Mouse (Mus musculus) urinary bladder, postnatal 25 days (tissue): ENCODE data around the gene Ppp1r12b.

Experiments used
- DNase-seq: peaks from one replicate; pipeline ENCODE4 v3.0.0; 2022; ENCODE audit warnings: low spot score

Gene Ppp1r12b

DNA sequence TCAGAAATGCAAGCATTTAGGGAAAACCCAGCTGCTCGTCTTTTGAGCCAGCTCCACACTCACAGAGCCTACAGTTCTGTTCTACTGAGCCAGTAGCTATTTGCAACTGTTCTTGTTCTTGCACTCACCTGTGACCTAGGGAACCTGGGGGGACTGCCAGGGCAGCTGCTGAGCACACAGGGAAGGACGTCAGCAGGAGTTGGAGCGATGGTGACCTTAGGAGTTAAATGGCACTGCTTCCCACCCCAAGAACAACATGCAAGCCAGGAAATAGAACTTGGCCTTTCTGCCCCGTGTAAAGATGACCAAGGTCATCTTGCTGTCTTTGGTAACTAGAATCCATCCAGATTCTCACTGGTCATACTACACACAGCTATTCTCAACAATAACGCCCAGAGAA lies 195.1 kb downstream of the Ppp1r12b start:
- no peak for DNase-seq

DNA sequence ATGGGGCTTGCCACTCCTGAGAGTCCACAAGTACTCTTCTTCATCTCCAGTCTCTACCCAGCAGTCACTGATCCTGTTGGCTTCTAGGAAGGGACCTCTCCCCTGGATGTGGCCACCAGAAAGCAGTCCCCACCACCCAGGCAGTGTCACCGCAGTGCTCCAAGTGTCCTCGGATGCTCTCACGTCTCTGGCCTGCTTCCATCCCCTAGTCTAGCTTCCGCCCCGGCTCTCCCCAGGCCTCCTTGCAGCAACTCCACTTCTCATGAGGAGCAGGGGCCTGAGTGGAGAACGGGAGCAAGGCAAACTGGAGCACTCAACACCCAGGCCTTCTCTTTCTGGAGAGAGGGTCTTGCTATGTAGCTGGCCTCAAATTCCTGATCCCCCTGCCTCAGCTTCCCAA lies 196.6 kb downstream of the Ppp1r12b start:
- DNase-seq = no peak

DNA sequence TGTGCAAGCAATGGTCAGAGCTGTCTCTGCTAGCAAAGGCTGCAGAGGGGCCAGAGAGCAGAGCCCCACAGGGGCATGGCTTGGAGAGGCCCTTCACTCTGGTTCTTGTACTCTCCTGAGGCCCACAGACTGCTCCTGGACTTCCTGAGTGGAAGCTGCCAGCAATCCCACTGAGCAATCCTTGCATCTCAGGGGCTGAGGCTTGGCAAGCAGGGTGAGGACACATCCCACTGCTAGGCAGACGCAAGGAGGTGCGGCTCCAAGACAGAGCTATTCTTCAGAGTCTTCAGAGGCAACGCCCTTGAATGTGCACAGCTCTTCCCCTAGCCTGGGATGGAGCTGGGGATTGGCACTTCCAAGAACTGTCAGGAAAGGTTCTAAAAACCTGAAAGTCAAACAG lies 198.5 kb downstream of the Ppp1r12b start:
- DNase-seq = no peak

DNA sequence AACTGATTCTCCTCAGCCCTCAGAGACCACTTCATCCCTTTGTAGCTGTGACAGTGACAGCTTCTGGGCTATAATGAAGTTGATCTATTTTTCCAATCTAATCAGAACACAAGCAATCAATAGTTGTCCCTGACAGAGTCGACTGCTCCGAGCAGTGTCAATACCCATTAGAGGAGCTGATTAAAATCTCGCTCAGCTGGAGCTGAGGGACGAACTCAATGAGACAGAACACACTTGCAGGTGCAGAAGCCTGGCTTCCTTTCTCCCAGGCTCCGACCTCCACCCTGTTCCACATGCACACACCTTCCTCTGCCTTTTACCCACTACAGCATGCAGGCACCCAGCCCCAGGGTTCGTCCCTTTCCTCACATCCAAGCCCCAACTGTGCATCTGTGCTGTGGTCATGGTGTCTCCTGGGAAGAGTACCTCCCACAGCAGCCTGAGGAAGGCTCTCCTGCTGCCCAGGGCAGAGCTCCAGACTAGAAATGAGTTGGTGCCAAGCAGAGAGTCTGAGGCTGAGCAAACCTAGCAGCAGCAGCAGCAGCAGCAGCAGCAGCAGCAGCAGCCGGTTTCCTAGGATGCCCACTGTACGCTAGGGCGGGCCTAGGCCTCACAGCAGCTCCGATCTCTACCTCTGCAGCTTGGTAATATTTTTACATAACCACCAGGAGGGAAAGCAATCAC lies 199.4 kb downstream of the Ppp1r12b start:
- DNase-seq = no peak

DNA sequence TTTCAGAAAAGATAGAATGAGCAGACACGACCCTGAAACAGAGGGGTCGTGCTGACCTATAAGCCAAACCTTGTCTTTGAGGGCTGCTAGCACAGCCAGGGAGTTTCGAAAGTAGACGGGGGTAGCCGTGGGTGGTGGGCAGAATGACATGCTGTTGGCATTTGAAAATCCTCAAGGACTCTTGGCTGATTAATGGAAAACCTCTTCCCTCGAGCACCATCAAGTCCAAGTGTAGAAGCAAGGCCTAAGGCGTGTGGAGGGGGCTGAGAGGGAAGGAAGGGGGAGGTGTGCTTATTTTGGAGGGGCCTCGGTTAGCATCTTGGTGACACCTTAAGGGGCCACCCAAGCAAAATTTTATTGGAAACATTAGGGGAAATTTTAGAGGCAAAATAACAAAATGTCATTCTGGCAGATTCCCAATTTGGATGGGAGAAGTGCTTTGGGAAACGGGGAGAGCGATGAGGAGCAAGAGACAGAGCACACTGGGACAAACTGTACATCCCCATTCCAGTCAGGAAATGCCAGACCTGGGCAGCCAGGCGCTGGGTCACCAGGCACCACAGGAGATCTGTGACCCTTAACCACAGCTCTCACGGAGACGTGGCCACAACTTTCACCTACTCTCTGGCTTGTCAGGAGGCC lies 200.1 kb downstream of the Ppp1r12b start:
- no peak for DNase-seq

DNA sequence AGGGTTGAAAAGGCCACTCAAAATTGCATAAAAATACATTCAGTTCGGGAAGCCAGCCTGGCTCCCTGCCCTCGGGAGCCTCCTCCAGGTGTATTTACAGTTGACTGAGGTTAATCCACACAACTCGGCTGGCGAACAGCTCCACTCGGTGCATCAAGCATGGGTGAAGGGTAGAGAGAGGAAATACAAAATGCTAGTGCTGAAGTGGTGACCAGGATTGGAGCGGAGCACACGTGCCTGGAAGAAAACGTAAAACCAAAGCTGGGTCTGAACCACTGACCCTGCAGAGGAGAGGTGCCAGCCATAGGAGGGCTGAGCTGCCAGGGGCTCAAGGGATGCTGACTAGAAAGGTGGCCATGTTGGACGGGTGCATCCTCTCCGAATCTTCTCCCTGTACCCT lies 200.9 kb downstream of the Ppp1r12b start:
- DNase-seq = no peak

DNA sequence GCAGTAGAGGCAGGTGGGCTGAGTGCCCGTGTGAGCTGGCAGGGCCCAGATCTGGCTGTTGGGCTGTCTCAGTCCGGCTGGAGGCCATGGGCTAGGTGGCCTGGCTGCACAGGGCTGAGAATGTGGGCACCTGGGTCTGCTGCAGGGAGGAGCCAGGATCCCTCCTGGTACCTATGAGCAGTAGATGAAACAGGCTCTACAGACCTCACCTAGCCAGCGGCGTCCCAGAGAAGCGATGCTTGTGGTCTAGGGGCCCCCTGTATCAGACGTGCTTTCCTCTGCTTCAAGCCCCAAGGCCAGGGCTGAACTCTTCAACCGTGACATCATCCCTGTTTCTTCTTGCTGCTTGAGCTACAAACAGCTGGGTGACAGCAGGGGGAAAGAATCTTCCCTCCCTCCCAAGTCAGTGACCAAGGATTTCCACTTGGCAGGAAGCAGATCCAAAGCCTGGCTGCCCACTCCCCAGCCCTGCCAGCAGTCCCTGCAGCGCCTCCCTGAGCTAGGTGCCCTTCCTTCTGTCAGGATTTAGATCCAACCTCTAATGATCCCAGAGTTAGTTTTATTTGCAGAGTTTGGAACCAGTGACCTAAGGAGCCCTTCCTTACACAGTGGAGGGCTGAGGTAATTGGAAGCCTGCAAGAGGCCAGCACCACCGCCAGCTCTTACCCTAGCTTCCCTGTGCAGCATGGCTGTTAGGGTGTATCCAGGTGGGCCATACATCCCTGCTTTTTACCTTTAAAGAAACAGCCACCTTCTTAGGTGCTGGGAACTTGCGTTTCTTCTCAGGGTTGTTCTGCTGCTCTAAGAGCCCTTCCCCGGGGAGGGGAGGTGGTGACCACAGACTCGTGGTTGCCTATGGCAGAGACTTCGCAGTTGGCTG lies 201.8 kb downstream of the Ppp1r12b start:
- DNase-seq = no peak

DNA sequence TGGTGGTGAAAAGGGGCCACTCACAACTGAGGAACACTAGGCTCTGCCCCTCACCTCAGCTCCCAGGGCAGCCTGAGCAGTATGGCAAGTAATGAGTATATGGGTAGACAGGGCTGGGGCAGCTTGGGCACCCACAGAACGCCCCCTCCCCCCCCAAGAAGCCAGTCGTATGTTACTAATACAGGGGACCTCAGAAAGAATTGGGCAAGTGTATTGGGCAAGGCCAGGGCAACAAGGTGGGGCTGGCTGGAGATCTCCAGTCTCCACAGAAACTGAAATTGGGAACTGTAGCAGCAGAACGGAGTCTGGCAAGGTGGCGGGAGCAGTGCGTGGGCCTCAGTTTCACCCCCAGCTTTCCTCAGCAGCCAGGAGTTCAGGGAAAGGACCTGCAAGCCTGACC lies 203.3 kb downstream of the Ppp1r12b start:
- DNase-seq = no peak

DNA sequence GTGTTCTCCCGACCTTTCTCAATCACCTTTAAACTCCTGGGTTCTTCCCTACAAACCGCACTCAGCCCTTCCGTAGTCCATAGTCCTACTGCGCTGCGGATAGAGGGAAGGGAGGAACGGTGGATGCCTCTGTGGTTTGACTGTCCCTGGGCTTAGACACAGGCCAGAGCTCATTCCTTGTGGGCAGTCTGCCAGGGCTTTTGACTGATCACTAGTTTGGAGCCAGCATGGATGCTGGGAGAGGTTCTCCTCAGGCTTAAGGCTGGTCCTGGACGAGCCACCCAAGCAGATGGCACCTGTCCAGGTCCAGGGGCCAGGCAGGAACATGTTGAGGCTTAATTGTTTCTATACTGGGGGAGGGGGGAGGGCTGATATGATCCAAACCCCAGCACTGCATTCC lies 205.9 kb downstream of the Ppp1r12b start:
- no peak for DNase-seq

DNA sequence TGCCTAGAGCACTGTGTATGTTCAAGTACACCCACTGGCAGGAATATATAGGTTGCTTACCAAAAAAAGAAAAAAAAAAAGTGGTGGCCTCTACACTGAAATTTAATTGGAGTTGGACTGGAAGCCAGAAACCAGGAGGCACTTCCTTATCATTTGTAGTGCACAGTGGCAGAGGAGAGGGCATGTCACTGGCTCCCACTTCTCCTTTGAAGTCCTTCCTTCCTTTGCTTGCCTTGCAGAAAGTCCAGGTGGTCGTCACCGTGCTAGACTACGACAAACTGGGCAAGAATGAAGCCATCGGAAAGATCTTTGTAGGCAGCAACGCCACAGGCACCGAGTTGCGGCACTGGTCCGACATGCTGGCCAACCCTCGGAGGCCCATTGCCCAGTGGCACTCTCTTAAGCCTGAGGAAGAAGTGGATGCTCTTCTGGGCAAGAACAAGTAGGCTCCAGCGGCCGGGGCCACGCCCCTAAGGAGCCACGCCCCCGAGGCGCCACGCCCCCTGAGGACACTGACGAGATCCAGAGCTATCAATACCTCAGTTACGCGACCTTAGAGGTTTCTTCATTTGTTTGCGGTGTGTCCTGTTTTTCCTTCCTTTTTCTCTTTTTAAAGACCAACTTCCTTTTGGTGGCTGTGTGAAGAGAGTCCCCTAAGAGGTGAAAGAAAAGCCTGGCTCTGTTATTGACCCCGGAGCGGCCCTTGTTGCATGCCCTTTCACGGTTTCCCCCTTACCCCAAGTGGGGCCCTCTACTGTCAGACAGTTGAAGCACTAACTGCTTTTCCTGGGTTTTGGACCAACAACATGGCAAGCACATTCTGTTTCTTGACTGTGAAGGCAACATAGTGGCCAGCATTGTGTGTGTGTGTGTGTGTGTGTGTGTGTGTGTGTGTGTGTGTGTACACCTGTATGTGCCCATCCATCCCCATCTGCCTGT lies 208.2 kb downstream of the Ppp1r12b start:
- peak; percentile 52 for DNase-seq

DNA sequence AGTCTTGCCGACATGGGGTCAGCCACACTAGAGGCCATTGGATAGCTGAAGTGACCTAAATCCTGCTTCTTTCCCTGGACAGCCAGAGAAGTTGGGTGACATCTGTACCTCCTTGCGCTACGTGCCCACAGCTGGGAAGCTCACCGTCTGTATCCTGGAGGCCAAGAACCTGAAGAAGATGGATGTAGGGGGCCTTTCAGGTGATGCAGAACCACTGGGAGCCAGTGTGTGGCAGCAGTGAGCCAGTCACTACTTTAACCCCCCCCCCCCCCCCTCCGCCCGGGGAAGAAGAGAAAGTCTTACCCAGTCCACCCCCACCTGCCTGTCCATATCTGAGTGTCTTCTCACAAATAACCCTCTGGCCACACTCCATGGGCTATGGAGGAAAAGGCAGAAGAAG lies 210.1 kb downstream of the Ppp1r12b start:
- peak; percentile 55 for DNase-seq

DNA sequence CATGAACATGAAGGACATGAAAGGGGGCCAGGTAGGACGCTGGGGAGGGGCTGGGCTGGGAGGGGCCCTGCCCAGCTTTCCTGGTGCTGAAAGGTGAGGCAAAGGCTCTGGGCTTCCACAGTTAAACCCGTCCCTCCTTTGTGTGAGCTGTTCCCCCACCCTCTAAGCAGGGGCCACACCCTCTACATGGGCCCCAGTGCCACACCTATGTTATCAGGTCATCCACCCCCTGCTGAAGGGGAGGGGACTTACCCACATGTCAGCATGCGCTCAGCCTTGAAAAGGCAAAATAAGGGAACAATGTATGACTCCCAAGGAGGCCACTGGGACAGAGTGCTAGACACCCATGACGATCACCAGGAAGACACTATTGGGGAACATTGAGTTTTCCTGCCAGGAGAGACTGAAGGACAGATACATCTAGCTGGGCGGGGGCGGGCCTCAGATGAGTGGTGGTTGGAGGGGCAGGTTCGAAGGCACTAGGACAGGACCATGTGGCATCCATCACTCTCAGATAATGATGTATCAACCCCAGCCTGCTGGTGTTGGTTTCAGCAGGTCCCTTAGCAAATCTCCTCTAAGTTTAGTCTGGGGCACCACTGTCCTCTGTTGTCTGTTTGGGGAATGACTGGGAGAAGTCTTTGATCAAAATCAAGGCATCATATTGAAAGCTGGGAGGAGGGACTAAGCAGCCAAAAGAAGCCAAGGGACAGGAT lies 213.6 kb downstream of the Ppp1r12b start:
- no peak for DNase-seq

DNA sequence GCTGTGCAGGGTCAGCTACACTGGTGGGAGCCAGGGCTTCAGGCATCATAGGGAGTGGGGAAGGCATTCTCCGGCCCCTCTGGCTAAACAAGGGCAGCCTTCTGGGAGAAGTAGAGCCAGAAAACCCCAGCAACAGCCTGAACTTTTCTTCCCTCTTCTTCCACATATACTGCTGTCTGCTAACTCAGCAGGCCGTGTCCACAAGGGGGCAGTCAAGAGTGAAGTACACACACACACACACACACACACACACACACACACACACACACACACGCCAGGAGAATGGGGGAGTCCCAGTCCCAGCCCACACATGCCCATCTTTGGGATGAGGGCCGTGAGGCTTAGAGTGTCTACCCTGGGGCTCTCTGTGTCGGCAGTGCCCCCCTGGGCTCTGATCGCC lies 214.3 kb downstream of the Ppp1r12b start:
- DNase-seq = peak; percentile 47

DNA sequence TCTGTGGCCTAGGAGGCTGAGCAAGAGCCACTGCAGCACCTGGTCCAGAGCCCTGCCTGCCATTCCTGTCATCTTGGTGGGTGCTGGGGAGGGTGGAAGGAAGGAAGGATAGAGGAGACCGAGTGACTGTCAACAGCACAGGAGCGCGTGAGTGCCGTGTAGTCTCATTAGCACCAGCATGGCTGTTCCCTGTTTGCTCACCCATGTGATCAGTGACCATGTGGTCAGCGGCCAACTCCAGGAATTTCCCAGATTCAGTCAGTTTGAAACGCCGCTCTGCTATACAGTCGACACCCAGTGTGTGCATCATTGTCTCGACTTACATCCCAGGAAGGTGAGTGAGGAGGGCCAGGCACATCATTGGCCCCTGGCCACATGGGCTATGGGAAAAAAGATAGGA lies 218.3 kb downstream of the Ppp1r12b start:
- no peak for DNase-seq

DNA sequence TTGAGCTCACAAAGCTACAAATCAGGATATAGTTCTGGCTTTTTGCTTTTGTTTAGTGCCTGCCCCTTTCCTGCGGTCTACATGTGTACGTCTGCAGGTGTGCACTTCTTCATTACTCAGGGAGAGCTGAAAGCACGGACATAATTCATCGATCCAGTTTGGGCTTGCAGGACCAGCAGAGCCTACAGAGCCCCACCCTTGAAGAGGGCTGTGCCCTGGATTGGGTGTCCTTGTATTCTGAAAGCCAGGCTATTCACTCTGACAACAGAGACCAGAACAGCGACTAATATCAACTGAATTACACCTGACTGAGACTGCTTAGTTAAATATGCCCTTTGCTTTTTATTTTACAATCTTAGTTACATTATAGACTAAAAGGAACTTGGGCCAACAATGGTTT lies 222.1 kb downstream of the Ppp1r12b start:
- no peak for DNase-seq

DNA sequence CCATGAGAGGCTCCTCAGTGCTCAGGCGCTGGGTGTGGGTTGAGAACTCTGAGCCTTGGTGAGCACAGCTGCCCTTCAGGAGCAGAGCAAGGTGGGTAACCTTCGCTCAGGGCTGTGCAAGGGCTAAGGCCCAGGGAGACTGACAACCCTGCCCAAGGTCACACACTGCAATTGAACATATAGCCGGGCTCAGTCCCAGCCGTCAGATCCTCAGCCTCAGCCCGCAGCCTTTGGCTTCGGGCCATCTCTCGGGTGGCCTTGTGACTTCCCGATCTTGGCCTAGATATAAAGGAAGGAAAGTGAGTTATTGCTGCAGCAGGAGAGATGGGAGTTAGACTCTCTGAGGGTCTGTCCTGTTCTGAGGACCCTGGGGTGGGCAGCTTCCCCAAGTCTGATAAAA lies 228.5 kb downstream of the Ppp1r12b start:
- no peak for DNase-seq

DNA sequence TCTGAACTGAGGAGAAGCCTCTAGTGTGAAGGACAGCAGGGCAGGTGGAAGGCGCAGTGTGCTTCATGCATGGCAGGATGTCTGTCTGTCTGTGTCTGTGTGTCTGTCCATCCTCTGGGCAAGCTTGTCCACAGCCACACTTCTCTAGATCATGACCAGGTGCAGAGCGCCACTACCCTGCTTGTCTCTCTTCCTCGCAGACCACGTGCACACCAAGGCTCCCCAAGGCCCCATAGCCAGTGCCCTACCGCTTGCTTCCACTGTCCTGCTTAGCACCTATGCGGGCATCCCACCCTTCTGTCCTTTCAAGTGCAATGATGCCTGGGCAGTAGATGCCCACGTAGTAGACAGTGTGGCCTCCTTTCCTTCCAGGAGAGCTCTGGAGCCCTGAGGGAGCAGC lies 229.3 kb downstream of the Ppp1r12b start:
- no peak for DNase-seq

DNA sequence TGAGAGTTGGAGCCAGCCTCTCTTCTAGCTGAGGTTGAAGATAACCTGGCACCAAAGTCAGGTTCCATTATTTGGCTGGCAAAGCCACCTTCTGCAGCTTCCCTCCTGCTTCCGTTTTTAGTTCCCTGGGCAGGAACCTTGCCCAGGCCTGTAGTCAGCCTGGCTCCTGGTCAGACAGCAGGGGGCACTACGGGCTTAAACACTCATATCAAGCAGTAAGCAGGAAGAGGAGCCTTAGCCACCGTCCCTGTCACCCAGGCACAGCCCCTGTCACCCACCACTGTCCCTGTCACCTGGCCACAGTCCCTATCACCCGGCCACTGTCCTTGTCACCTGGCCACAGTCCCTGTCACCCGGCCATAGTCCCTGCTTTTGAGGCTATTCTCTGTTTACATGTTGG lies 230.5 kb downstream of the Ppp1r12b start:
- DNase-seq = peak; percentile 52

DNA sequence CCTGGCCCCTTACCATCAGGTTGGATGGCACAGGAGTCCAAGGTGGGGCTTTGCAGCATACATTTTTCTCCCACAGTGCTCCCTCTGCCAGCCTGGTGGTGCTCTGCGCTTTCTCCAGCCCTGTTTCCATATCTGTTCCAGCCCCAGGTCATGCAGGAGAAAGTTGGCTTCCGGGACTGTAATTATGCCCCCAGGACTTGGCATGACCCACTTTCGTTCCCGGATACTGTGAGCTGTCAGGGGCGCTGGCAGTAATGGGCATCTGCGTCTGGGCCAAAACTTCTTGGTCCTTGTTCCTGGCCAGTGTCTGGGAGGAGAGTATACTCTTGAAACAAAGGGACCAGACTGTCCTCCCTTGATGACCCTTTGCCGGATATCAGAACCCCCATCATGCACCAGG lies 232.9 kb downstream of the Ppp1r12b start:
- DNase-seq = no peak

DNA sequence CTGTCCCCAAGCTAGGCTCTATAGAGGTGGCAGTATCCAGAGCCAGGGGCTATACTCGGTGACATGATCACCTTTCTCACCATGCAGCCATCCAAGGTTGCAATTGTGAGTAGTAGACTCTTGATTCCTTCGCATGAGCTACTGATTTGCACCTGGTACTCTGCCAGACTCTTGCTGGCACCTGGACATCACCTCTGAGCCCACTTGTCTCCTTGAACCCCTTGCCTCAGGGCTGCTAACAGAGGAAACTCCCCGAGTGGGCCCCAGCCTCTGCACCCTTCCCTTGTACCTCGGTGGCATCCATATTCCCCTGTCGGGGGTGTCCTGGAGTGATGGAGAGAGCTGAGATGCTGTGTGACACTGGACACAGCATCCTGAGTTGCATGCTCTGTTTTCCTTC lies 234.3 kb downstream of the Ppp1r12b start:
- no peak for DNase-seq

DNA sequence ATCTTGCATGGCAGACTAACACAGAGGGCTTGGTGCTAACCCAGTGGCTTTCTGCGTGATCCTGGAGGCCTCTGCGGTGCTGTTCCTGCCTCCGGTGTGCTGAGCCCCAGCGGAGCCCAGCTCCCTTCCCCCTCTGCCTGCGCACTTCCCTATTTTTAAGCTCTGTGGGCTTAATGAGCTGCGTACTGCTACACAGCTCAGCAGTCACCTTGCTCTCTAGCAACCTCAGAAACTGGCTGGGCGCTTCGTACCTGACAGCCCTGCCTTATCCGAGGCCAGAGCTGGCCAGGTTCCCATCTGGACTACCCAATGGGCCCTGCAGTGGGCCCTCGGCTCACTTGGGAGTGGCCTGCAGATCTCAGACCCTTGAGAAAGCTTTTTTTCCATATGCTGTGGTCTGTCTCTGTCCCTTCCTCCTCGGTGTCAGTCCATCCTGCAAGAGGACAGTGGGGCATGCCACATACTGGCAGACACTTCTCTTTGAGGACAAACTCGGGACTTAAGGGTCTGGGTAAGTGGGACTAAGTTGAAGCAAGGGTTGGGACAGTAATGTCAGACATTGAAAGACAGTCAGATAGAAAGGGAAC lies 235.9 kb downstream of the Ppp1r12b start:
- no peak for DNase-seq
